In genomic region chr3:65134931-65135330, GRCm38 (mm10) we compare ENCODE assay signal across 24 mouse cellular contexts. TPM values are rescaled to one million over a fixed set of nuclear protein-coding genes. Genes with fewer than 3 reads are reported as not detected.
DNase-seq lines count a peak whose midpoint lies in the region; TF ChIP-seq lines count a peak whose summit lies in the region.
"Had no signal": no experiment of that assay in that cellular context is flagged by ENCODE, and none has a peak within 500 bp of the region (broad histone marks: within the 10 kb centered on the region; RNA-seq: fewer than 3 reads in every experiment).

No protein-coding gene starts in this region.

- H3K79me3 ChIP-seq in C2C12 (ENCODE audit: low read depth), result no peaks in the 10 kb centered on the region

- DNase-seq in gastrocnemius, adult 2 months, result no peak
- no peak for DNase-seq in gastrocnemius, postnatal 14 days
- peak; percentile 31 for DNase-seq in 3134 (ENCODE audit: extremely low read depth, insufficient read length, low spot score)
- no peak for DNase-seq in B cell, adult 2 months
- DNase-seq in kidney, adult 2 months, result no peak
- no peak for DNase-seq in hindbrain, embryonic 10.5 days (ENCODE audit: low spot score)
- DNase-seq: adrenal gland, adult 2 months; adrenal gland, postnatal 10 days; adrenal gland, postnatal 25 days; cerebellum, adult 11 months; cerebellum, adult 18-20 months; cerebellum, adult 8-10 months; cerebellum, adult 9-11 months; cerebellum, postnatal 14 days; cerebellum, postnatal 36 days; embryo, embryonic 11 days had no signal

- H3K36me3 ChIP-seq in C2C12 (ENCODE audit: control insufficient read depth, insufficient read depth), result no peaks in the 10 kb centered on the region
- H3K36me3 ChIP-seq in kidney, adult 2 months (ENCODE audit: control insufficient read depth, insufficient read depth, low read length), result no peaks in the 10 kb centered on the region
- H3K36me3 ChIP-seq in hindbrain, embryonic 10.5 days, result no peaks in the 10 kb centered on the region
- H3K36me3 ChIP-seq: embryonic facial prominence, embryonic 13.5 days; embryonic facial prominence, embryonic 15.5 days; forebrain, embryonic 10.5 days; forebrain, embryonic 12.5 days; G1E had no signal

- H3K4me1 ChIP-seq in embryonic fibroblast, embryonic 13.5 days (ENCODE audit: control insufficient read depth, insufficient read depth, low read length), result peaks cover 15% of the 10 kb centered on the region
- H3K4me1 ChIP-seq in kidney, adult 2 months (ENCODE audit: control insufficient read depth, insufficient read depth, low read length), result no peaks in the 10 kb centered on the region
- H3K4me1 ChIP-seq in hindbrain, embryonic 10.5 days (replicated peaks), result no peaks in the 10 kb centered on the region
- H3K4me1 ChIP-seq: embryonic facial prominence, embryonic 13.5 days; embryonic facial prominence, embryonic 15.5 days; forebrain, embryonic 10.5 days; forebrain, embryonic 12.5 days had no signal

- H3K27ac ChIP-seq in gastrocnemius, adult 2 months, result peak overlapping the region; percentile 3; the same call in 1 of the 2 replicates
- peak overlapping the region; percentile 72 for H3K27ac ChIP-seq in embryonic fibroblast, embryonic 13.5 days (ENCODE audit: insufficient read depth, low read length)
- H3K27ac ChIP-seq in kidney, adult 2 months (ENCODE audit: insufficient read depth, low read depth, low read length), result no peak overlapping the region
- no peak overlapping the region for H3K27ac ChIP-seq in hindbrain, embryonic 10.5 days
- H3K27ac ChIP-seq: embryonic facial prominence, embryonic 13.5 days; embryonic facial prominence, embryonic 15.5 days; forebrain, embryonic 10.5 days; forebrain, embryonic 12.5 days had no signal

- no peak overlapping the region for H3ac ChIP-seq in C2C12 (ENCODE audit: control insufficient read depth, insufficient read length, low read depth)

- no peaks in the 10 kb centered on the region for H3K27me3 ChIP-seq in C2C12 (ENCODE audit: control insufficient read depth, insufficient read depth, insufficient read length)
- no peaks in the 10 kb centered on the region; the same call in 1 of the 2 replicates for H3K27me3 ChIP-seq in kidney, adult 2 months (replicated peaks; ENCODE audit: control insufficient read depth, insufficient read depth, low read length)
- H3K27me3 ChIP-seq in hindbrain, embryonic 10.5 days (ENCODE audit: insufficient read depth, poor library complexity, severe bottlenecking), result no peaks in the 10 kb centered on the region
- H3K27me3 ChIP-seq: CH12.LX; embryonic facial prominence, embryonic 13.5 days; embryonic facial prominence, embryonic 15.5 days; forebrain, embryonic 12.5 days had no signal

- TF ChIP-seq CTCF in gastrocnemius, adult 2 months (IDR thresholded peaks at IDR 0.05), result no peak
- TF ChIP-seq CTCF in C2C12 (IDR thresholded peaks at IDR 0.05; ENCODE audit: control insufficient read depth, insufficient read depth, insufficient read length), result no peak
- TF ChIP-seq CTCF in embryonic fibroblast, embryonic 13.5 days (IDR thresholded peaks at IDR 0.05; ENCODE audit: borderline replicate concordance, insufficient read depth, low read length), result no peak
- no peak for TF ChIP-seq CTCF in kidney, adult 2 months (conservative IDR thresholded peaks at IDR 0.05; ENCODE audit: insufficient read depth, insufficient read length, low read depth, low read length)

- no peak overlapping the region for H3K4me3 ChIP-seq in gastrocnemius, adult 2 months
- H3K4me3 ChIP-seq in C2C12 (ENCODE audit: insufficient read depth, poor library complexity, severe bottlenecking), result no peak overlapping the region
- no peak overlapping the region for H3K4me3 ChIP-seq in embryonic fibroblast, embryonic 13.5 days (ENCODE audit: insufficient read depth, low read length)
- no peak overlapping the region for H3K4me3 ChIP-seq in kidney, adult 2 months (ENCODE audit: insufficient read depth, low read depth, low read length)
- no peak overlapping the region for H3K4me3 ChIP-seq in hindbrain, embryonic 10.5 days
- H3K4me3 ChIP-seq: embryonic facial prominence, embryonic 13.5 days; embryonic facial prominence, embryonic 15.5 days; forebrain, embryonic 10.5 days; forebrain, embryonic 12.5 days had no signal

- no peaks in the 10 kb centered on the region for H3K79me2 ChIP-seq in C2C12 (ENCODE audit: control insufficient read depth, insufficient read depth)

- H3K9me3 ChIP-seq in hindbrain, embryonic 10.5 days, result no peaks in the 10 kb centered on the region
- H3K9me3 ChIP-seq: embryonic facial prominence, embryonic 13.5 days; embryonic facial prominence, embryonic 15.5 days; forebrain, embryonic 10.5 days; forebrain, embryonic 12.5 days; G1E had no signal

- no peak for TF ChIP-seq POLR2A in embryonic fibroblast, embryonic 13.5 days (IDR thresholded peaks at IDR 0.05; ENCODE audit: low read depth, low read length)
- no peak for TF ChIP-seq POLR2A in kidney, adult 2 months (IDR thresholded peaks at IDR 0.05; ENCODE audit: low read depth, low read length)

- intact Hi-C loops in gastrocnemius, adult 2 months (cut with DNase I), result no loop called here
- intact Hi-C loops in gastrocnemius, postnatal 14 days (cut with DNase I; ENCODE audit: low total_unique reads), result no loop called here

- WGBS in kidney, adult 2 months, result 56% methylated on average over 5 of the region's 5 CpGs
- 81% methylated on average over 5 of the region's 5 CpGs for WGBS in hindbrain, embryonic 10.5 days

TF ChIP-seq in C2C12, 6 proteins besides CTCF, POLR2A, EP300 and RAD21:
- TF ChIP-seq MYOG (IDR thresholded peaks at IDR 0.05; ENCODE audit: control insufficient read depth, extremely low read depth, insufficient read length) (no peak), USF1 (IDR thresholded peaks at IDR 0.05; ENCODE audit: low read depth) (peak; percentile 65), MYOD1 (IDR thresholded peaks at IDR 0.05; ENCODE audit: control insufficient read depth, insufficient read length, low read depth) (no peak), FOSL1 (IDR thresholded peaks at IDR 0.05; ENCODE audit: insufficient read depth, low read length, poor library complexity, severe bottlenecking) (peak; percentile 53)

RNA-seq across cellular contexts. Expression of gene Kcnab1, which starts 25.7 kb away (rescaled TPM):
- total RNA-seq in gastrocnemius, adult 2 months (2021), result 10 to 100 TPM; 19.0 to 25.0 TPM
- total RNA-seq in gastrocnemius, postnatal 14 days (2021), result 1 to 10 TPM; 7.8 to 9.1 TPM
- 0.07 TPM for polyA plus RNA-seq in C2C12 (2012; fragmentation: generic; extraction: Trizol)
- polyA plus RNA-seq in embryonic fibroblast, embryonic 13.5 days (2011; ENCODE audit: insufficient read length, low read depth, missing spikeins), result 10.8 and 15.4 TPM in 2 replicates
- 0.59 and 1.1 TPM in 2 replicates for polyA plus RNA-seq in kidney, adult 2 months (2012; rRNA removed)
- polyA plus RNA-seq in hindbrain, embryonic 10.5 days (2016; fragmentation: Nextera tagmentation; extraction: Ambion mirVana), result 5.5 TPM in 2 replicates
- polyA plus RNA-seq: G1E had no signal

Comparison
In these comparisons a context has a peak if more than half of its experiments do, and no peak if none do; other contexts are left out.
1. H3K27ac ChIP-seq: peak in gastrocnemius, adult 2 months (single experiment) and embryonic fibroblast, embryonic 13.5 days (single experiment); none in kidney, adult 2 months (single experiment) and hindbrain, embryonic 10.5 days (single experiment).